Mouse (Mus musculus) megakaryocyte, embryonic 14.5 days (primary cell): ENCODE measurements around the gene Kif22. TPM values are rescaled to one million over a fixed set of nuclear protein-coding genes. Genes with fewer than 3 reads are reported as not detected.

Experiments used
- H3K27me3 ChIP-seq: replicated peaks from 2 replicates; pipeline ENCODE3; 2012; ENCODE audit warnings: inconsistent platforms
- H3K36me3 ChIP-seq: replicated peaks from 2 replicates; pipeline ENCODE3; 2012; ENCODE audit warnings: low read length, inconsistent platforms, mixed read lengths
- H3K4me1 ChIP-seq: 2 replicates; pipeline ENCODE4 v1.6.1; 2012; ENCODE audit warnings: inconsistent platforms
- H3K4me3 ChIP-seq: replicated peaks from 2 replicates; pipeline ENCODE3; 2012; ENCODE audit warnings: moderate library complexity, mild to moderate bottlenecking, inconsistent platforms
- H3K9me3 ChIP-seq: 2 replicates; pipeline ENCODE4 v1.6.1; 2012; ENCODE audit warnings: inconsistent platforms
- FLI1 ChIP-seq: IDR thresholded peaks from 2 replicates; pipeline ENCODE4 v1.6.1; 2012; ENCODE audit warnings: low read length, inconsistent platforms, mixed read lengths
- GATA1 ChIP-seq: IDR thresholded peaks from 3 replicates; pipeline ENCODE4 v1.6.1; 2012; ENCODE audit warnings: mixed read lengths, low read length, inconsistent platforms, borderline replicate concordance
- polyA plus RNA-seq: library from polyadenylated mRNA; stranded (reverse); fragments of >175 nt; gene quantifications from 2 replicates; pipeline ENCODE4 v1.2.3, GENCODE M21; 2012; ENCODE audit warnings: low replicate concordance; ENCODE audit not compliant: insufficient read depth

Gene Kif22
- polyA plus RNA-seq, 1 experiment = 18.0 TPM

DNA sequence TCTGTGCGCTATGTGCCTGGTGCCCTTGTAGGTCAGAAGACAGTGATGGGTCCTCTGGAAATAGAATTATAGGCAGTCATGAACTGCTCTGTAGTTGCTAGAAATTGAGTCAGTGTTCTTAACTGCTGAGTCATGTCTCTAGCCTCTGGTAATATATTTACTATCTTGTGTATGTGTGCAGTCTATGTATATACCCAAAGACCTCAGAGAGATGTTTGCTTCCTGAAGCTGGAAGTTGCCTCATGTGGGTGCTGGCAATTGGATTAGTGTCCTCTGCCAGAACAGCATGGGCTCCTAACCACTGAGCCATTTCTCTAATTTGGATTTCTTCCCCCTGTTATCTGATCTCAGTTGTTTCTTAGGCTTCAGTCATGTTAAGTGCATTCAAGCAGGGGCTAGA, 12.1 kb downstream of the Kif22 start:
- Histone ChIP-seq H3K36me3 (peaks cover 72% of the 10 kb centered on the region), H3K4me1 (peaks cover 56% of the 10 kb centered on the region), H3K9me3 (no peaks in the 10 kb centered on the region), H3K27me3 (no peaks in the 10 kb centered on the region), H3K4me3 (no peak overlapping the region)
- no peak for TF ChIP-seq GATA1
- no peak for TF ChIP-seq FLI1

DNA sequence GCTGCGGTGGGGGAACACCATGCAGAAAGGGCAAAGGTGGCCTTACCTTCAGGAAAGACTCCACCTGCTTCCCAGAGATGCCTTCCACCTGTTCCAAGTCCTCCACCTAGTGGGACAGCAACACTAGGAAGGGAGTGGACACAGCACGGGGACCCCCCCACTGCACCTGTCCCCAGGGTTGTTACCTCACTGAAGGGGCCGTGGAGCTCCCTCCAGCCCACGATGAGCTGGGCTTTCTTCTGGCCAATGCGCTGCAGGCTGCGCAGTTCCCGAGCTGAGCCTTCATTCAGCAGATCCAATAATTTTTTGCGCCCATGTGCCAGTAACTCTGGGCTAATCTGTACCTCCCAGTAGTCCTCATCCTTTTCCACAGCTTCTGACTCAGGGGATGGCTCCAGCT, 14.4 kb downstream of the Kif22 start:
- H3K4me1 ChIP-seq = peaks cover 79% of the 10 kb centered on the region
- H3K4me3 ChIP-seq = peak overlapping the region; percentile 96

DNA sequence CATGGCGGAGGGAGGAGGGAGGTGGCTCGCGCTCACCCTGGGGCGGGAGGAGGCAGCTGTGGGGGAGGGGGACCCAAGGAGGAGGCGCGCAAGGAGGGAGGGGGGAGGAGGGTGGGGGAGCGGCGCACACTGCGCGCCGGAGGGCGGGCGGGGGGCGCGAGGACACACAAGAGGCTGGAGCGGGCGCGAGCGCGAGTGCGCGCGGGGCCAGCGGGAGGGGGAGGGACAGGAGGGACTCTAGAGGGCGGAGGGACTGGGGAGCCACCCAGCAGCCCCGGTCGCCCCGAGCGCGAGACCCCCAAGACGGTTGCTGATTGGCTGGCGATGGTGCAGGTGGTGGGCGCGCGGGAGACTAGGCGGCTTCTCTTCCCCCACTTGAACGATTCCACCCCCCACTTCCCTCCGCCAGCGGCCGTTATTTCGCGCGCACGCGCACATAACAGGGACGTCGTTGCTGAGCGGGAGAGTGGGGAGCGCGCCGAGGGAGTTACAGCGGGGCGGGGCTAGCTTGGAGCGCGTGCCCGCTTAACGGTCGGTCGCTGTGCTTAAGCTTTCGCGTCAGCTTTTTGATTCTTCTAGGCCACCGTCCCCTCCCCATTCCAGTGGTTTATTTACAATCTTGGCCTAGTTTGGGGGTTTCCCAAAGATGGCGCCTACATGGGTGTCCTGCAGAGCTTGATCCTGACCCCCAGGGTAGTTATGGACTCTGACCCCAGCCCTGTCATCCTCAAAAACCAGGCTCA, 15.1 kb downstream of the Kif22 start, which contains the start of gene Maz:
TSS of gene Maz (minus strand) at position 54 of the 743 bp plus-strand sequence.
- H3K36me3 ChIP-seq = peaks cover 70% of the 10 kb centered on the region

More for the DNA sequence above, 14.4 kb downstream of the Kif22 start:
- no peaks in the 10 kb centered on the region for H3K9me3 ChIP-seq
- H3K27me3 ChIP-seq = no peaks in the 10 kb centered on the region
- peaks cover 70% of the 10 kb centered on the region for H3K36me3 ChIP-seq
- TF ChIP-seq FLI1 (no peak), GATA1 (no peak)

DNA sequence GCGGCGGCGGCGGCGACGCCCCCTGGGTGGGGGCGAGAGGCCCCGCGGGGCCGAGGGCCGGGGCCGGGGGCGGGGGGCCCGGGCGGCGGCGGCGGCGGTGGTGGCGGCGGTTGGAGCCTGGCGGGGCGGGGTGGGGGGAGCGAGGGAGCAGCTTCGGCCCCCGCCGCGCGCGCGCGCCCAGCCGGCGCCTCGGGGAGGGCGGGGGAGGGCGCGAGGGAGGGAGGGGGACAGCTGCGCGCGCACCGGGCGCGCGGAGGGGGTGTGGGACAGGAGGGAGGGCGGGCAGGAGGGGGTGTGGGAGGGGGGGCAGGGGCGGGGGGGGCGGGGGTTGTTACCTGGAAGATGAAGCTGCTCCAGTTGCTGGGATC, 15.7 kb downstream of the Kif22 start:
- no peak for TF ChIP-seq GATA1
- no peak for TF ChIP-seq FLI1
- peaks cover 70% of the 10 kb centered on the region for H3K36me3 ChIP-seq
- H3K4me3 ChIP-seq = peak overlapping the region; percentile 96
- H3K4me1 ChIP-seq = peaks cover 82% of the 10 kb centered on the region
- no peaks in the 10 kb centered on the region for H3K27me3 ChIP-seq
- no peaks in the 10 kb centered on the region for H3K9me3 ChIP-seq

More for the DNA sequence above, 15.1 kb downstream of the Kif22 start, which contains the start of gene Maz:
- H3K4me3 ChIP-seq = peak within 1 kb of the TSS; percentile 96
- no peaks in the 10 kb centered on the region for H3K27me3 ChIP-seq
- H3K9me3 ChIP-seq = no peaks in the 10 kb centered on the region
- no peak for TF ChIP-seq GATA1
- TF ChIP-seq FLI1 = no peak
- H3K4me1 ChIP-seq = peaks cover 82% of the 10 kb centered on the region

DNA sequence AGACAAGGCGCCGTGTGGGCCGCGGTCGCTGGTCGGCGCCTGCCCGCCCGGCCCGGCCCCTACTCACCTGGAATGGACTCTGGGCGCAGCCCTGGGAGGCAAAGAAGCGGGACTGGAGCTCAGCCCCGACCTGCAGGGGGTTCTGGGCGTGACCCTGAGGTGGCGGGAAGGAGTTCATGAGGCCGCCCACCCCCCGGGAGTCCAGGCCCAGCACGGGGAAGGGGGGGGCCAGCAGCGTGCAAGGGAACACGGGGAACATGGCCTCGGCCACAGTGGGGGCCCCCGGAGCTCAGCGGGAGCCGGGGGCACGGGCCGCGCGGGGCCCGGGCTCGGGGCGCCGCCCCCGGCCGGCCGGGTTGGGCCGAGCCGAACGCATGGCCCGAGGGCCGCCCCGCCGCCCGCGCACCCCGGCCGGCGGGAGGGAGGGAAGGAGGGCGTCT, 16.1 kb downstream of the Kif22 start:
- no peaks in the 10 kb centered on the region for H3K9me3 ChIP-seq
- H3K36me3 ChIP-seq = peaks cover 70% of the 10 kb centered on the region
- no peaks in the 10 kb centered on the region for H3K27me3 ChIP-seq
- peak overlapping the region; percentile 96 for H3K4me3 ChIP-seq
- peaks cover 82% of the 10 kb centered on the region for H3K4me1 ChIP-seq
- TF ChIP-seq FLI1 = no peak
- TF ChIP-seq GATA1 = no peak

DNA sequence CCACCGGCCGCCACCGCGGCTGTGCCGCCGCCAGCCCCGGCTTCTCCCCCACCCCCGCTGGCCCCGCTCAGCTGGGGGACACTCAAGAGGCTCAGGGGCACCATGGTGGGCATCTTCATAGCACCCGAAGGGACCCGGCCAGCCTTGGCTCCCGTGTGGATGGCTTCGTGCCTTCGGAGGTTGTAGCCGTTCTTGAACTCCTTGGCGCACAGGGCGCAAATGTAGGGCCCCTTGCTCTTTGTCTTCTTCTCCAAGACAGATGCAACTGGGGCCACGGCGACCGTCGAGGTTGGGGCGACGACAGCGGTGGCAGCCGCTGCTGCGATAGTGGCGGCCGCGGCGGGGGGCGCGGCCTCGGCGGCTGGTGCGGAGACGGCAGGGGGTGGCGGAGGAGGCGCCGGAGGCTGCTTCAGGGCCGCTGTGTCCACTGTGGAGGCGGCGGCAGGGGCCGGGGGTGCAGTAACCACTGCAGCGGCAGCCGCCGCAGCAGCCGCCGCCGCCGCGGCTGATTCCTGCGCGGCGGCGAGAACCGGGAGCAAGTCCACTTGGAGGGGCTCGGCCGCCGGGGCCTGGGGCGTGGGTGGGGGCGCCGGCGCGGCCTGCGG, 16.6 kb downstream of the Kif22 start:
- peaks cover 68% of the 10 kb centered on the region for H3K36me3 ChIP-seq
- no peaks in the 10 kb centered on the region for H3K9me3 ChIP-seq
- TF ChIP-seq GATA1 = no peak
- TF ChIP-seq FLI1 = no peak
- peak overlapping the region; percentile 96 for H3K4me3 ChIP-seq
- peaks cover 82% of the 10 kb centered on the region for H3K4me1 ChIP-seq
- no peaks in the 10 kb centered on the region for H3K27me3 ChIP-seq

DNA sequence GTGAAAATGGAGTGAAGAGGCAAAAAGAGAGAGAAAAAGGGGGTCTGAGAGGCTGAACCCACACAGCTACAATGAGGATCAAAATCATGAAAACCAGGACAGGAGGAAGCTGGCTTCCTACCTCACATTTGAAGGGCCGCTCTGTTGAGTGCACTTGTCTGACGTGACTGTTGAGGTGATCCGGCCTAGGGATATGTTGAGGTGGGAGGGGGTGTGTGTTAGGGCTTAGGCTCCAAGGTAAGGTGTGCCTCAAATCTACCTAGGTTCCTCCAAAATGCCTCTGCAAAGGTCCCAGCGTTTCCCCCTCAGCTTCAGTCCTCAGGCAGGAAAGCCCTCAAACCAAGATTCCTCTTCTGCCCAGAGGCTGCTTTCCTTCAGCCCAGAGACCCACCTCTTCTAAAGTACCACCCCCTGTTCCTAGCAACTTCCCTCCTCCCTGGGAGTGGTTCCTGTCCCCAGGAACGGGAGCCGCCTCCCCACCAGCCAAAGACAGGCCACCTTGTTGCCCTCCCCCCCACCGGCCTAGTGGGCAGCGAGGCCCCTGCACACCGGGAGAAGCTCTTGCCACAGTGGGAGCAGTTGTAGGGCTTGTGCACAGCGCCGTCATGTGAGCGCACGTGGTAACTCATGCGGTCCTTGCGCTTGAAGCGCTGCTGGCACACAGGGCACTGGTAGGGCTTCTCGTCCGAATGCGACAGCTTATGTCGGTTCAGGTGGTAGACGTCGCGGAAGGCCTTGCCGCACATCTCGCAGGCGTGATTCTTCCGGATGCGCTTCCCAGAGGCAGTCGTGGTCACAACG, 17.3 kb downstream of the Kif22 start:
- Histone ChIP-seq H3K4me3 (peak overlapping the region; percentile 96), H3K9me3 (no peaks in the 10 kb centered on the region), H3K36me3 (peaks cover 64% of the 10 kb centered on the region), H3K27me3 (no peaks in the 10 kb centered on the region), H3K4me1 (peaks cover 82% of the 10 kb centered on the region)
- TF ChIP-seq GATA1 (no peak), FLI1 (no peak)

DNA sequence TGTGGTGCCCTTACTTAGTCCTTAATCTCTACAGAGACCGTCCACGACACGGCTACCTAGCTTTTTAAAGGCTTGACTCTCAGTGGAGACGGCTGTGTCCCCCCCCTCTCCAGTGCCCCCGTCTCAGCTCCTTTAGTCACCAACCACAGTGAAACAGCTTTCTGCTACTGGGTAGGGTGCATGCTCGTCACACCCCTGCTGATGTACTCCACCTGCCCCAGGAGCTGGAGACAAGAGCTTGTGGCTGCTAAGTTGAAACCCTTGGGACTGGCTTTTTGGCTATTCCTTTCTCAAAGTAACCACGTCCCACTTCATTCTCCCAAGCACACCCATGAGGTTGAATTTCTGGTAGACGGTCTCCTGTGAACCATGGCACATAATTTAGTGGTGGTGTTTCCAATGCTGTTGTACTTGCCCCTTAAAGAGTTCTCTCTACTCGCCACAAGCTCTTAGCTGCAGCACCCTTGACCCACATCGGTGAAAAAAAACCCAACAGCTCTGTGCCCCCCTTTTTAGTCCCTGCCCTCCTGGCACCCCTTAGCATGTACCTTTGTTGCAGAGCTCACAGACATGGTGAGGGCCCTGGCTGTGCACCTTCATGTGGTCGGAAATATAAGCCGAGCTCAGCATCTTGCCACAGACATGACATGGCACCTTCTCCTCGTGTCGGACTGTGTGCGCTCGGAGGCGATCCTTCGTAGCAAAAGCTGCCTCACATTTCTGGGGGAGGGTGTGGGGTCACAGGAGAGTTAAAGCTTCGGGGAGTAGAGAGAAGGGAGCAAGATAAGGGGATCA, 18.2 kb downstream of the Kif22 start:
- Histone ChIP-seq H3K4me1 (peaks cover 76% of the 10 kb centered on the region), H3K9me3 (no peaks in the 10 kb centered on the region), H3K36me3 (peaks cover 60% of the 10 kb centered on the region), H3K27me3 (no peaks in the 10 kb centered on the region), H3K4me3 (peak overlapping the region; percentile 96)
- TF ChIP-seq FLI1 = no peak
- TF ChIP-seq GATA1 = no peak

DNA sequence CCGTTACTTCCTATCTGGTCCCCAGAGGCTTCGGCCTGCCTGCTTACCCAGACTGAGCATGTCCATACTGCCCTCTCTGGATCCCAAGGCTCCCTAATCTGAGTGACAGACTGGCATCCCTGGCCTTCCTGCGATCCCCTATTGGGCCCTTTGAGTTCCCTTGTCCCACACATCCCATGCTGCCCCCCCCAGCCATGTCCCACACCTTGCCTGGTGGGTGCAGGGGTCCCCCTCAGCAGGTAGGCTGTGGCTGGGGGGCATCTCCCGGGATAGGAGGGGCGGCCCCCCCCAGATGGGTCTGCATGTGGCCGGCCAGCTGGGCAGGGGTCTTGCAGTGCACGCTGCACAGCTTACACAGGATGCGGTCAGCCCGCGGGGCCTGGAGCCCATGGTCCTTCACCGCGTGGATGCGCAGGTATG, 19.0 kb downstream of the Kif22 start:
- no peak for TF ChIP-seq FLI1
- no peak for TF ChIP-seq GATA1
- H3K4me3 ChIP-seq = peak overlapping the region; percentile 96
- H3K9me3 ChIP-seq = no peaks in the 10 kb centered on the region
- peaks cover 76% of the 10 kb centered on the region for H3K4me1 ChIP-seq
- H3K27me3 ChIP-seq = no peaks in the 10 kb centered on the region
- peaks cover 54% of the 10 kb centered on the region for H3K36me3 ChIP-seq
